Mouse (Mus musculus) left cerebral cortex, adult 18-20 months (tissue): ENCODE measurements at regions not wholly inside any gene's neighbourhood (a gene's known extent, or its start where the extent isn't known, plus 50 kb on each side); places are given as distances from the start of the nearest gene placed in this dataset.

Experiments
- DNase-seq, 2 experiments: peaks; one replicate each; pipeline ENCODE4 v3.0.0; 2021 to 2022; ENCODE audit warnings: low spot score in 2 of 2, mixed read lengths in 1 of 2

GRCm38 (mm10) chr12:27283964-27284363 lies 58.4 kb downstream of the Sox11 start:
- no peak for DNase-seq

GRCm38 (mm10) chr12:27261965-27262364 lies 80.4 kb downstream of the Sox11 start:
- DNase-seq = no peak

- DNase-seq = no peak
Observed at GRCm38 (mm10) chr12:27254125-27254524, 88.2 kb downstream of the Sox11 start.

GRCm38 (mm10) chr12:27251521-27251920 lies 90.9 kb downstream of the Sox11 start:
- no peak for DNase-seq

GRCm38 (mm10) chr12:27248545-27248855 lies 93.9 kb downstream of the Sox11 start:
- DNase-seq = peak; percentile 16

- peak in 1 of 2 experiments; percentile 12 for DNase-seq
Observed at GRCm38 (mm10) chr12:27247756-27248544, 94.4 kb downstream of the Sox11 start.

- no peak for DNase-seq
Observed at GRCm38 (mm10) chr12:27235748-27236147, 106.6 kb downstream of the Sox11 start.

GRCm38 (mm10) chr12:27221541-27221940 lies 120.8 kb downstream of the Sox11 start:
- DNase-seq = no peak

GRCm38 (mm10) chr12:27201191-27201590 lies 141.2 kb downstream of the Sox11 start:
- no peak for DNase-seq

GRCm38 (mm10) chr12:27194001-27194400 lies 148.4 kb downstream of the Sox11 start:
- DNase-seq = no peak

- DNase-seq = no peak
Observed at GRCm38 (mm10) chr12:27191916-27192315, 150.5 kb downstream of the Sox11 start.

GRCm38 (mm10) chr12:27187480-27187879 lies 154.9 kb downstream of the Sox11 start:
- no peak for DNase-seq

- no peak for DNase-seq
Observed at GRCm38 (mm10) chr12:27182397-27183375, 159.7 kb downstream of the Sox11 start.

- DNase-seq = no peak
Observed at GRCm38 (mm10) chr12:27173561-27173960, 168.8 kb downstream of the Sox11 start.

- no peak for DNase-seq
Observed at GRCm38 (mm10) chr12:27173151-27173550, 169.2 kb downstream of the Sox11 start.

- DNase-seq = no peak
Observed at GRCm38 (mm10) chr12:27171595-27171994, 170.8 kb downstream of the Sox11 start.

GRCm38 (mm10) chr12:27164920-27165504 lies 177.4 kb downstream of the Sox11 start:
- no peak for DNase-seq

- peak; percentile 40 to 52 for DNase-seq
Observed at GRCm38 (mm10) chr12:27160063-27160686, 182.2 kb downstream of the Sox11 start.

- DNase-seq = peak in 1 of 2 experiments; percentile 18
Observed at GRCm38 (mm10) chr12:27159416-27160062, 182.8 kb downstream of the Sox11 start.
